ENCODE assay signal across 13 mouse cellular contexts in genomic region chr5:113504654-113505053, GRCm38 (mm10). TPM values are rescaled to one million over a fixed set of nuclear protein-coding genes. Genes with fewer than 3 reads are reported as not detected.
DNase-seq lines count a peak whose midpoint lies in the region; ATAC-seq lines count a peak whose summit lies in the region.
"Had no signal": no experiment of that assay in that cellular context is flagged by ENCODE, and none has a peak within 500 bp of the region (broad histone marks: within the 10 kb centered on the region; RNA-seq: fewer than 3 reads in every experiment).

No protein-coding gene starts in this region.

- H3K4me3 ChIP-seq in hindbrain, embryonic 11.5 days (ENCODE audit: low read depth, low read length) = no peak overlapping the region
- no peak overlapping the region for H3K4me3 ChIP-seq in neural tube, embryonic 11.5 days (ENCODE audit: low read depth, low read length)
- H3K4me3 ChIP-seq: limb, embryonic 15.5 days had no signal

- peak overlapping the region; percentile 15; the same call in 1 of the 2 replicates for H3K9ac ChIP-seq in hindbrain, embryonic 11.5 days (ENCODE audit: low read depth, low read length)
- H3K9ac ChIP-seq in neural tube, embryonic 11.5 days (ENCODE audit: low read length) = no peak overlapping the region
- H3K9ac ChIP-seq: limb, embryonic 15.5 days had no signal

- peak; percentile 47; the same call in 1 of the 2 replicates for ATAC-seq in hindbrain, embryonic 11.5 days (ENCODE audit: low FRiP score)
- ATAC-seq in neural tube, embryonic 11.5 days (ENCODE audit: insufficient read depth, low FRiP score, low TSS enrichment) = no peak
- no peak for ATAC-seq in activated CD4-positive, CD25-positive, alpha-beta regulatory T cell, adult 4 months

- no peaks in the 10 kb centered on the region; the same call in 1 of the 2 replicates for H3K27me3 ChIP-seq in hindbrain, embryonic 11.5 days (ENCODE audit: control insufficient read depth, insufficient read depth, low read length)
- H3K27me3 ChIP-seq in neural tube, embryonic 11.5 days (ENCODE audit: control insufficient read depth, insufficient read depth, low read length) = no peaks in the 10 kb centered on the region
- H3K27me3 ChIP-seq: limb, embryonic 15.5 days had no signal

- no peaks in the 10 kb centered on the region for H3K36me3 ChIP-seq in hindbrain, embryonic 11.5 days (ENCODE audit: control insufficient read depth, insufficient read depth, low read length)
- no peaks in the 10 kb centered on the region for H3K36me3 ChIP-seq in neural tube, embryonic 11.5 days (ENCODE audit: control insufficient read depth, insufficient read depth, low read length)
- H3K36me3 ChIP-seq: limb, embryonic 15.5 days had no signal

- H3K4me1 ChIP-seq in hindbrain, embryonic 11.5 days (replicated peaks; ENCODE audit: control insufficient read depth, insufficient read depth, low read length) = peaks cover 10% of the 10 kb centered on the region; the same call in 1 of the 2 replicates
- peaks cover 16% of the 10 kb centered on the region for H3K4me1 ChIP-seq in neural tube, embryonic 11.5 days (ENCODE audit: control insufficient read depth, insufficient read depth, low read length)

- no peaks in the 10 kb centered on the region for H3K9me3 ChIP-seq in hindbrain, embryonic 11.5 days (ENCODE audit: control insufficient read depth, low read length)
- H3K9me3 ChIP-seq in neural tube, embryonic 11.5 days (ENCODE audit: control insufficient read depth, low read length) = no peaks in the 10 kb centered on the region
- H3K9me3 ChIP-seq: limb, embryonic 15.5 days had no signal

- H3K4me2 ChIP-seq in hindbrain, embryonic 11.5 days (replicated peaks; ENCODE audit: low read depth, low read length) = no peak overlapping the region
- no peak overlapping the region for H3K4me2 ChIP-seq in neural tube, embryonic 11.5 days (ENCODE audit: low read depth)
- H3K4me2 ChIP-seq: limb, embryonic 15.5 days had no signal

- peak; percentile 78 for DNase-seq in cerebellum, adult 11-12 months
- DNase-seq in cerebellum, adult 8-10 months = no peak
- peak; percentile 40 for DNase-seq in embryo, embryonic 9.5 days (ENCODE audit: extremely low spot score)
- DNase-seq in hindbrain, embryonic 11.5 days (ENCODE audit: low spot score) = peak; percentile 73
- peak; percentile 46 for DNase-seq in neural tube, embryonic 11.5 days (ENCODE audit: low spot score)
- no peak for DNase-seq in testis, postnatal 10 days (ENCODE audit: low spot score)
- no peak for DNase-seq in gastrocnemius, postnatal 4 days (ENCODE audit: low spot score in 2 of 2)
- DNase-seq: heart, adult 18-20 months; kidney, adult 8-10 months; right cerebral cortex, postnatal 25 days had no signal

- peak overlapping the region; percentile 91 for H3K27ac ChIP-seq in hindbrain, embryonic 11.5 days (ENCODE audit: low read depth, low read length)
- H3K27ac ChIP-seq in neural tube, embryonic 11.5 days (ENCODE audit: low read depth, low read length) = peak overlapping the region; percentile 68
- H3K27ac ChIP-seq: limb, embryonic 15.5 days had no signal

- WGBS in hindbrain, embryonic 11.5 days = 10% methylated on average over 4 of the region's 4 CpGs
- 24% methylated on average over 4 of the region's 4 CpGs for WGBS in neural tube, embryonic 11.5 days

RNA-seq across cellular contexts. Expression of gene Wscd2, which starts 14.5 kb away (rescaled TPM):
- polyA plus RNA-seq in hindbrain, embryonic 11.5 days (2014; fragmentation: Nextera tagmentation; extraction: Ambion mirVana) = 7.7 and 8.5 TPM in 2 replicates
- polyA plus RNA-seq in neural tube, embryonic 11.5 days (2014; fragmentation: Nextera tagmentation; extraction: Ambion mirVana) = 10.2 and 11.3 TPM in 2 replicates
- 1 to 10 TPM; 1.6 to 2.2 TPM for polyA plus RNA-seq in activated CD4-positive, CD25-positive, alpha-beta regulatory T cell, adult 4 months (2017; shearing (Covaris generic))
- 1 to 10 TPM; 1.2 to 1.4 TPM for total RNA-seq in gastrocnemius, postnatal 4 days (2021)
- total RNA-seq: megakaryocyte-erythroid progenitor cell, adult 5-6 weeks had no signal

Comparison
In these comparisons a context has a peak if more than half of its experiments do, and no peak if none do; other contexts are left out.
1. DNase-seq: peak in cerebellum, adult 11-12 months (single experiment), embryo, embryonic 9.5 days (single experiment), hindbrain, embryonic 11.5 days (single experiment) and neural tube, embryonic 11.5 days (single experiment); none in cerebellum, adult 8-10 months (single experiment), testis, postnatal 10 days (single experiment) and gastrocnemius, postnatal 4 days (0 of 2).